Mouse (Mus musculus) lung, postnatal 0 days (tissue): ENCODE measurements at regions not wholly inside any gene's neighbourhood (a gene's known extent, or its start where the extent isn't known, plus 50 kb on each side); places are given as distances from the start of the nearest gene placed in this dataset.

ENCODE experiments used
- ATAC-seq: fragments of 200-750 bp; cut with Nextera tagmentation; 2 replicates; pipeline ENCODE4 v1.8.0; 2017; ENCODE audit warnings: moderate library complexity
- DNase-seq: peaks from one replicate; pipeline ENCODE4 v3.0.0-alpha.2; 2016; ENCODE audit warnings: low spot score
- H3K27ac ChIP-seq: fragments of 300-500 bp; sonication (generic); 2 replicates; pipeline ENCODE4 v1.5.1; 2014; ENCODE audit warnings: antibody characterized with exemption, mild to moderate bottlenecking, low read length, mixed read lengths
- H3K27me3 ChIP-seq: fragments of 300-500 bp; sonication (generic); replicated peaks from 2 replicates; pipeline ENCODE4 v1.6.1; 2014; ENCODE audit warnings: low read length, mixed read lengths; ENCODE audit not compliant: insufficient read depth
- H3K36me3 ChIP-seq: fragments of 300-500 bp; sonication (generic); 2 replicates; pipeline ENCODE4 v1.6.1; 2014; ENCODE audit warnings: low read length, mixed read lengths; ENCODE audit not compliant: insufficient read depth
- H3K4me1 ChIP-seq: fragments of 300-500 bp; sonication (generic); 2 replicates; pipeline ENCODE4 v1.6.1; 2014; ENCODE audit warnings: antibody characterized with exemption, low read depth, low read length, mixed read lengths; ENCODE audit not compliant: insufficient read depth
- H3K4me2 ChIP-seq: fragments of 300-500 bp; sonication (generic); replicated peaks from 2 replicates; pipeline ENCODE4 v1.6.1; 2014; ENCODE audit warnings: low read depth, mild to moderate bottlenecking, low read length, moderate library complexity, mixed read lengths
- H3K4me3 ChIP-seq: fragments of 300-500 bp; sonication (generic); 2 replicates; pipeline ENCODE4 v1.5.1; 2014; ENCODE audit warnings: low read depth, low read length
- H3K9ac ChIP-seq: fragments of 300-500 bp; sonication (generic); replicated peaks from 2 replicates; pipeline ENCODE4 v1.6.1; 2014; ENCODE audit warnings: low read depth, mild to moderate bottlenecking
- H3K9me3 ChIP-seq: fragments of 300-500 bp; sonication (generic); 2 replicates; pipeline ENCODE4 v1.6.1; 2016; ENCODE audit warnings: low read length, mixed read lengths
- CTCF ChIP-seq: IDR thresholded peaks from 2 replicates; pipeline ENCODE4 v1.5.1; 2016; ENCODE audit warnings: antibody characterized with exemption, mild to moderate bottlenecking
- EP300 ChIP-seq: IDR thresholded peaks from 2 replicates; pipeline ENCODE4 v1.6.1; 2016; ENCODE audit warnings: antibody characterized with exemption, mild to moderate bottlenecking, control low read depth
- WGBS: fragments of 180-500 bp; shearing (Covaris S2); extraction: QIAGEN DNeasy Blood & Tissue Kit; methylation state at CpG from one replicate; pipeline ENCODE4 v1.1.7; 2014; 5-methylcytosine and 5-hydroxymethylcytosine counted together

- TF ChIP-seq EP300 (no peak), CTCF (no peak)
- DNase-seq (no peak), ATAC-seq (no peak)
- no peaks in the 10 kb centered on the region for H3K9me3 ChIP-seq
- no peak overlapping the region for H3K4me2 ChIP-seq
- H3K27ac ChIP-seq: no peak overlapping the region
- H3K27me3 ChIP-seq: no peaks in the 10 kb centered on the region
- H3K9ac ChIP-seq: no peak overlapping the region
- no peaks in the 10 kb centered on the region for H3K36me3 ChIP-seq
- peaks cover 3% of the 10 kb centered on the region; the same call in 1 of the 2 replicates for H3K4me1 ChIP-seq
- H3K4me3 ChIP-seq: no peak overlapping the region
- 78% methylated on average over 1 of the region's 1 CpGs for WGBS
Measured at GRCm38 (mm10) chr14:45079793-45080192, 91.8 kb downstream of the Ptger2 start.

DNA sequence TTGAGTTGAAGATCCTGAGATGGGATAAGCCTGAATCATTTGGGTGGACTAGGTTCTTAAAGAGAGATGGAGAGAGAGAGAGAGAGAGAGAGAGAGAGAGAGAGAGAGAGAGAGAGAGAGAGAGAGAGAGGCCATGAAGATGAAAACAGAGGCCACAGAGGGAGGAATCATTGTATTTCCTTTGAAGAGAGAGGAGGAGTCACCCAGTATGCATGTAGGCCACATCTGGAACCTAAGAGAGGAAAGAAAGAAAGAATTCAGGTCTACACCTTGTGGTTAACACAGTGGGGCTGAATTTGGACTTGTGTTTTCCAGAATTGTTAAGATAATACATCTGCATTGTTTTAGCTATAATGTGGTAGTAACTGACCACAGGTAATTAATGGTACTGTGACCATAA lies 92.2 kb downstream of the Ptger2 start:
- TF ChIP-seq EP300: no peak
- no peak for TF ChIP-seq CTCF

GRCm38 (mm10) chr14:45083058-45083457 lies 95.1 kb downstream of the Ptger2 start:
- Histone ChIP-seq H3K4me3 (no peak overlapping the region), H3K4me1 (0 out of 2 replicates have a peak, but pooled peaks cover 3% of the 10 kb centered on the region), H3K36me3 (no peaks in the 10 kb centered on the region), H3K9ac (no peak overlapping the region), H3K27me3 (no peaks in the 10 kb centered on the region), H3K4me2 (no peak overlapping the region), H3K9me3 (no peaks in the 10 kb centered on the region), H3K27ac (no peak overlapping the region)
- 100% methylated on average over 1 of the region's 1 CpGs for WGBS
- DNase-seq (no peak), ATAC-seq (no peak)
- TF ChIP-seq CTCF: no peak
- no peak for TF ChIP-seq EP300

More for the DNA sequence above, 92.2 kb downstream of the Ptger2 start:
- ATAC-seq: no peak
- H3K27ac ChIP-seq: no peak overlapping the region
- no peak for DNase-seq
- no peaks in the 10 kb centered on the region for H3K27me3 ChIP-seq
- H3K4me1 ChIP-seq: peaks cover 3% of the 10 kb centered on the region; the same call in 1 of the 2 replicates
- no peaks in the 10 kb centered on the region for H3K9me3 ChIP-seq
- no peak overlapping the region for H3K4me3 ChIP-seq
- no peak overlapping the region for H3K9ac ChIP-seq
- no peaks in the 10 kb centered on the region for H3K36me3 ChIP-seq
- no peak overlapping the region for H3K4me2 ChIP-seq
